Mouse (Mus musculus): ENCODE results near the gene Bicc1. TPM values are rescaled to one million over a fixed set of nuclear protein-coding genes. Genes with fewer than 3 reads are reported as not detected.

Bicc1 gene
- total RNA-seq, 2 experiments from 2014 or later: 37.6 to 38.4 TPM

GRCm38 (mm10) chr10:71052748-71053147 is 106.8 kb downstream of the Bicc1 start:
- no peak for DNase-seq

- DNase-seq: peak; percentile 76
These were observed 107.3 kb downstream of the Bicc1 start for GRCm38 (mm10) chr10:71052208-71052607.

- DNase-seq: no peak
These were observed 108.7 kb downstream of the Bicc1 start for GRCm38 (mm10) chr10:71050722-71051333.

GRCm38 (mm10) chr10:71049294-71049693 is 110.2 kb downstream of the Bicc1 start:
- DNase-seq: peak; percentile 52

GRCm38 (mm10) chr10:71044410-71044809 is 115.1 kb downstream of the Bicc1 start:
- no peak for DNase-seq

GRCm38 (mm10) chr10:71041874-71042273 is 117.6 kb downstream of the Bicc1 start:
- DNase-seq: no peak

GRCm38 (mm10) chr10:71036484-71036883 is 123.0 kb downstream of the Bicc1 start:
- no peak for DNase-seq

GRCm38 (mm10) chr10:71028996-71029395 is 130.5 kb downstream of the Bicc1 start:
- peak; percentile 27 for DNase-seq

- peak; percentile 19 for DNase-seq
These were observed 131.2 kb downstream of the Bicc1 start for GRCm38 (mm10) chr10:71028066-71028844.

- peak; percentile 69 for DNase-seq
These were observed 134.2 kb downstream of the Bicc1 start for GRCm38 (mm10) chr10:71025131-71025894.

- DNase-seq: no peak
These were observed 134.8 kb downstream of the Bicc1 start for GRCm38 (mm10) chr10:71024681-71025080.

GRCm38 (mm10) chr10:71023471-71023870 is 136.0 kb downstream of the Bicc1 start:
- no peak for DNase-seq

- DNase-seq: no peak
These were observed 139.0 kb downstream of the Bicc1 start for GRCm38 (mm10) chr10:71020459-71020858.

GRCm38 (mm10) chr10:71019836-71020235 is 139.7 kb downstream of the Bicc1 start:
- DNase-seq: no peak

- no peak for DNase-seq
These were observed 149.6 kb downstream of the Bicc1 start for GRCm38 (mm10) chr10:71009771-71010496.

- no peak for DNase-seq
These were observed 150.8 kb downstream of the Bicc1 start for GRCm38 (mm10) chr10:71008721-71009120.

- peak; percentile 40 for DNase-seq
These were observed 151.5 kb downstream of the Bicc1 start for GRCm38 (mm10) chr10:71007956-71008355.

GRCm38 (mm10) chr10:71007516-71007915 is 152.0 kb downstream of the Bicc1 start:
- DNase-seq: no peak

GRCm38 (mm10) chr10:71007001-71007400 is 152.5 kb downstream of the Bicc1 start:
- no peak for DNase-seq

GRCm38 (mm10) chr10:71002871-71003270 is 156.6 kb downstream of the Bicc1 start:
- DNase-seq: no peak

GRCm38 (mm10) chr10:71002186-71002585 is 157.3 kb downstream of the Bicc1 start:
- DNase-seq: no peak

- no peak for DNase-seq
These were observed 161.4 kb downstream of the Bicc1 start for GRCm38 (mm10) chr10:70998136-70998535.

- peak; percentile 2 for DNase-seq
These were observed 163.4 kb downstream of the Bicc1 start for GRCm38 (mm10) chr10:70996051-70996450.
